Mouse (Mus musculus): Measurements from ENCODE around the gene Syna. TPM values are rescaled to one million over a fixed set of nuclear protein-coding genes. Genes with fewer than 3 reads are reported as not detected.
A peak's percentile ranks its signal among the peaks of the same experiment; 100 is the strongest.

Gene Syna
- polyA plus RNA-seq, 1 experiment from 2014 or later, result 0.86 TPM

- whole genome bisulfite sequencing, result 92% methylated on average over 5 of the region's 5 CpGs
- H3K4me3 ChIP-seq (replicated peaks; ENCODE audit: low read length), result no peak overlapping the region
- H3K27ac ChIP-seq (ENCODE audit: low read length), result no peak overlapping the region
- peaks cover 21% of the 10 kb centered on the region for H3K4me1 ChIP-seq (replicated peaks; ENCODE audit: control insufficient read depth, insufficient read depth, low read length)
- peaks cover 24% of the 10 kb centered on the region for H3K36me3 ChIP-seq (ENCODE audit: control insufficient read depth, insufficient read depth)
- H3K27me3 ChIP-seq (replicated peaks; ENCODE audit: control insufficient read depth, insufficient read depth, low read length), result no peaks in the 10 kb centered on the region
- H3K9me3 ChIP-seq (ENCODE audit: control insufficient read depth, low read length), result no peaks in the 10 kb centered on the region
- no peak overlapping the region for H3K9ac ChIP-seq (replicated peaks; ENCODE audit: low read depth, low read length)
- no peak for ATAC-seq
- H3K4me2 ChIP-seq (ENCODE audit: low read length), result no peak overlapping the region
Observed at GRCm38 (mm10) chr5:134523728-134524127, 36.2 kb downstream of the Syna start.

- peaks cover 12% of the 10 kb centered on the region for H3K4me1 ChIP-seq (replicated peaks; ENCODE audit: control insufficient read depth, insufficient read depth, low read length)
- no peaks in the 10 kb centered on the region for H3K27me3 ChIP-seq (replicated peaks; ENCODE audit: control insufficient read depth, insufficient read depth, low read length)
- no peak overlapping the region for H3K9ac ChIP-seq (replicated peaks; ENCODE audit: low read depth, low read length)
- no peak overlapping the region for H3K4me3 ChIP-seq (replicated peaks; ENCODE audit: low read length)
- 96% methylated on average over 26 of the region's 26 CpGs for WGBS
- H3K9me3 ChIP-seq (ENCODE audit: control insufficient read depth, low read length), result no peaks in the 10 kb centered on the region
- no peak overlapping the region for H3K4me2 ChIP-seq (ENCODE audit: low read length)
- H3K27ac ChIP-seq (ENCODE audit: low read length), result no peak overlapping the region
- no peak for ATAC-seq
- H3K36me3 ChIP-seq (ENCODE audit: control insufficient read depth, insufficient read depth), result peaks cover 28% of the 10 kb centered on the region
Observed at GRCm38 (mm10) chr5:134522524-134522923, 37.4 kb downstream of the Syna start.

- no peak overlapping the region for H3K9ac ChIP-seq (replicated peaks; ENCODE audit: low read depth, low read length)
- WGBS, result 90% methylated on average over 7 of the region's 7 CpGs
- no peak for ATAC-seq
- H3K36me3 ChIP-seq (ENCODE audit: control insufficient read depth, insufficient read depth), result peaks cover 35% of the 10 kb centered on the region
- peaks cover 12% of the 10 kb centered on the region for H3K4me1 ChIP-seq (replicated peaks; ENCODE audit: control insufficient read depth, insufficient read depth, low read length)
- H3K4me3 ChIP-seq (replicated peaks; ENCODE audit: low read length), result no peak overlapping the region
- H3K9me3 ChIP-seq (ENCODE audit: control insufficient read depth, low read length), result no peaks in the 10 kb centered on the region
- no peak overlapping the region for H3K27ac ChIP-seq (ENCODE audit: low read length)
- H3K4me2 ChIP-seq (ENCODE audit: low read length), result no peak overlapping the region
- no peaks in the 10 kb centered on the region for H3K27me3 ChIP-seq (replicated peaks; ENCODE audit: control insufficient read depth, insufficient read depth, low read length)
Observed at GRCm38 (mm10) chr5:134521806-134522205, 38.2 kb downstream of the Syna start.

GRCm38 (mm10) chr5:134521131-134521530 lies 38.8 kb downstream of the Syna start:
- Histone ChIP-seq H3K27me3 (replicated peaks; ENCODE audit: control insufficient read depth, insufficient read depth, low read length) (no peaks in the 10 kb centered on the region), H3K4me1 (replicated peaks; ENCODE audit: control insufficient read depth, insufficient read depth, low read length) (peaks cover 12% of the 10 kb centered on the region), H3K4me2 (ENCODE audit: low read length) (no peak overlapping the region), H3K36me3 (ENCODE audit: control insufficient read depth, insufficient read depth) (peaks cover 40% of the 10 kb centered on the region), H3K27ac (ENCODE audit: low read length) (no peak overlapping the region), H3K9me3 (ENCODE audit: control insufficient read depth, low read length) (no peaks in the 10 kb centered on the region), H3K4me3 (replicated peaks; ENCODE audit: low read length) (no peak overlapping the region), H3K9ac (replicated peaks; ENCODE audit: low read depth, low read length) (no peak overlapping the region)
- WGBS, result 53% methylated on average over 2 of the region's 2 CpGs
- peak; percentile 80 for ATAC-seq

GRCm38 (mm10) chr5:134520120-134520519 lies 39.9 kb downstream of the Syna start:
- Histone ChIP-seq H3K9ac (replicated peaks; ENCODE audit: low read depth, low read length) (no peak overlapping the region), H3K27ac (ENCODE audit: low read length) (no peak overlapping the region), H3K9me3 (ENCODE audit: control insufficient read depth, low read length) (no peaks in the 10 kb centered on the region), H3K4me1 (replicated peaks; ENCODE audit: control insufficient read depth, insufficient read depth, low read length) (peaks cover 12% of the 10 kb centered on the region), H3K36me3 (ENCODE audit: control insufficient read depth, insufficient read depth) (peaks cover 48% of the 10 kb centered on the region), H3K27me3 (replicated peaks; ENCODE audit: control insufficient read depth, insufficient read depth, low read length) (no peaks in the 10 kb centered on the region), H3K4me3 (replicated peaks; ENCODE audit: low read length) (no peak overlapping the region), H3K4me2 (ENCODE audit: low read length) (no peak overlapping the region)
- WGBS, result 95% methylated on average over 4 of the region's 4 CpGs
- ATAC-seq, result no peak

- H3K27me3 ChIP-seq (replicated peaks; ENCODE audit: control insufficient read depth, insufficient read depth, low read length), result no peaks in the 10 kb centered on the region
- no peak overlapping the region for H3K4me2 ChIP-seq (ENCODE audit: low read length)
- no peak for ATAC-seq
- H3K4me3 ChIP-seq (replicated peaks; ENCODE audit: low read length), result no peak overlapping the region
- WGBS, result 93% methylated on average over 5 of the region's 5 CpGs
- peaks cover 12% of the 10 kb centered on the region for H3K4me1 ChIP-seq (replicated peaks; ENCODE audit: control insufficient read depth, insufficient read depth, low read length)
- no peak overlapping the region for H3K9ac ChIP-seq (replicated peaks; ENCODE audit: low read depth, low read length)
- peaks cover 54% of the 10 kb centered on the region for H3K36me3 ChIP-seq (ENCODE audit: control insufficient read depth, insufficient read depth)
- no peaks in the 10 kb centered on the region for H3K9me3 ChIP-seq (ENCODE audit: control insufficient read depth, low read length)
- no peak overlapping the region for H3K27ac ChIP-seq (ENCODE audit: low read length)
Observed at GRCm38 (mm10) chr5:134519471-134519870, 40.5 kb downstream of the Syna start.

- Histone ChIP-seq H3K9me3 (ENCODE audit: control insufficient read depth, low read length) (no peaks in the 10 kb centered on the region), H3K9ac (replicated peaks; ENCODE audit: low read depth, low read length) (no peak overlapping the region), H3K4me2 (ENCODE audit: low read length) (no peak overlapping the region), H3K27ac (ENCODE audit: low read length) (peak overlapping the region; percentile 62), H3K4me1 (replicated peaks; ENCODE audit: control insufficient read depth, insufficient read depth, low read length) (peaks cover 13% of the 10 kb centered on the region), H3K27me3 (replicated peaks; ENCODE audit: control insufficient read depth, insufficient read depth, low read length) (no peaks in the 10 kb centered on the region), H3K4me3 (replicated peaks; ENCODE audit: low read length) (no peak overlapping the region), H3K36me3 (ENCODE audit: control insufficient read depth, insufficient read depth) (peaks cover 56% of the 10 kb centered on the region)
- ATAC-seq, result peak; percentile 85
- 13% methylated on average over 5 of the region's 5 CpGs for WGBS
Observed at GRCm38 (mm10) chr5:134512086-134512485, 47.9 kb downstream of the Syna start.

- ATAC-seq, result no peak
- H3K27ac ChIP-seq (ENCODE audit: low read length), result no peak overlapping the region
- H3K27me3 ChIP-seq (replicated peaks; ENCODE audit: control insufficient read depth, insufficient read depth, low read length), result no peaks in the 10 kb centered on the region
- H3K36me3 ChIP-seq (ENCODE audit: control insufficient read depth, insufficient read depth), result peaks cover 40% of the 10 kb centered on the region
- no peak overlapping the region for H3K9ac ChIP-seq (replicated peaks; ENCODE audit: low read depth, low read length)
- peaks cover 16% of the 10 kb centered on the region for H3K4me1 ChIP-seq (replicated peaks; ENCODE audit: control insufficient read depth, insufficient read depth, low read length)
- no peak overlapping the region for H3K4me3 ChIP-seq (replicated peaks; ENCODE audit: low read length)
- no peak overlapping the region for H3K4me2 ChIP-seq (ENCODE audit: low read length)
- 92% methylated on average over 5 of the region's 5 CpGs for WGBS
- H3K9me3 ChIP-seq (ENCODE audit: control insufficient read depth, low read length), result no peaks in the 10 kb centered on the region
Observed at GRCm38 (mm10) chr5:134510266-134510665, 49.7 kb downstream of the Syna start.

- 83% methylated on average over 5 of the region's 5 CpGs for WGBS
- Histone ChIP-seq H3K4me1 (replicated peaks; ENCODE audit: control insufficient read depth, insufficient read depth, low read length) (peaks cover 16% of the 10 kb centered on the region), H3K36me3 (ENCODE audit: control insufficient read depth, insufficient read depth) (peaks cover 31% of the 10 kb centered on the region), H3K27me3 (replicated peaks; ENCODE audit: control insufficient read depth, insufficient read depth, low read length) (no peaks in the 10 kb centered on the region), H3K9ac (replicated peaks; ENCODE audit: low read depth, low read length) (no peak overlapping the region), H3K9me3 (ENCODE audit: control insufficient read depth, low read length) (no peaks in the 10 kb centered on the region), H3K4me3 (replicated peaks; ENCODE audit: low read length) (no peak overlapping the region), H3K27ac (ENCODE audit: low read length) (no peak overlapping the region), H3K4me2 (ENCODE audit: low read length) (no peak overlapping the region)
- ATAC-seq, result no peak
Observed at GRCm38 (mm10) chr5:134508965-134509364, 51.0 kb downstream of the Syna start.
